Mouse (Mus musculus) telencephalon, adult 2 months (tissue): ENCODE data around the gene Hoxb8.

Experiments used
- DNase-seq: peaks from one replicate; pipeline ENCODE4 v3.0.0-alpha.2; 2011; ENCODE audit warnings: low read depth, low spot score

Hoxb8 gene

GRCm38 (mm10) chr11:96314671-96315343 lies 33.1 kb downstream of the Hoxb8 start:
- no peak for DNase-seq

- DNase-seq, result no peak
Observed at GRCm38 (mm10) chr11:96315344-96315681, 33.6 kb downstream of the Hoxb8 start.

GRCm38 (mm10) chr11:96316696-96317607 lies 35.2 kb downstream of the Hoxb8 start:
- no peak for DNase-seq

GRCm38 (mm10) chr11:96317608-96318367 lies 36.1 kb downstream of the Hoxb8 start, which contains the start of gene Hoxb4:
TSS of gene Hoxb4 (plus strand) at chr11:96318267.
- no peak for DNase-seq

GRCm38 (mm10) chr11:96318368-96319070 lies 36.8 kb downstream of the Hoxb8 start:
- DNase-seq, result no peak

- no peak for DNase-seq
Observed at GRCm38 (mm10) chr11:96319071-96319902, 37.6 kb downstream of the Hoxb8 start.

- no peak for DNase-seq
Observed at GRCm38 (mm10) chr11:96319910-96320309, 38.2 kb downstream of the Hoxb8 start.

- no peak for DNase-seq
Observed at GRCm38 (mm10) chr11:96320688-96321087, 39.0 kb downstream of the Hoxb8 start.

- no peak for DNase-seq
Observed at GRCm38 (mm10) chr11:96321846-96322245, 40.1 kb downstream of the Hoxb8 start.

GRCm38 (mm10) chr11:96322738-96323137 lies 41.0 kb downstream of the Hoxb8 start:
- DNase-seq, result no peak

- DNase-seq, result no peak
Observed at GRCm38 (mm10) chr11:96323154-96323553, 41.4 kb downstream of the Hoxb8 start, which contains the start of gene Hoxb3. TSS of gene Hoxb3 (plus strand) at chr11:96323326.

- no peak for DNase-seq
Observed at GRCm38 (mm10) chr11:96324125-96324524, 42.4 kb downstream of the Hoxb8 start.

- DNase-seq, result no peak
Observed at GRCm38 (mm10) chr11:96324965-96325364, 43.3 kb downstream of the Hoxb8 start.

GRCm38 (mm10) chr11:96325747-96326212 lies 44.1 kb downstream of the Hoxb8 start:
- no peak for DNase-seq

GRCm38 (mm10) chr11:96326705-96327104 lies 45.0 kb downstream of the Hoxb8 start:
- DNase-seq, result no peak

- DNase-seq, result no peak
Observed at GRCm38 (mm10) chr11:96327122-96327521, 45.4 kb downstream of the Hoxb8 start.

- no peak for DNase-seq
Observed at GRCm38 (mm10) chr11:96327750-96328149, 46.0 kb downstream of the Hoxb8 start.

- no peak for DNase-seq
Observed at GRCm38 (mm10) chr11:96328605-96329004, 46.9 kb downstream of the Hoxb8 start.

GRCm38 (mm10) chr11:96332105-96332504 lies 50.4 kb downstream of the Hoxb8 start:
- no peak for DNase-seq

GRCm38 (mm10) chr11:96332618-96333032 lies 50.9 kb downstream of the Hoxb8 start:
- no peak for DNase-seq
